Mouse (Mus musculus) adrenal gland, postnatal 14 days (tissue): ENCODE measurements around the gene Rmnd5a. TPM values are rescaled to one million over a fixed set of nuclear protein-coding genes. Genes with fewer than 3 reads are reported as not detected.

ENCODE experiments used
- DNase-seq: peaks from one replicate; pipeline ENCODE4 v3.0.0; 2021; ENCODE audit warnings: mixed read lengths
- total RNA-seq: library from RNA; stranded (reverse); gene quantifications from 2 replicates; pipeline ENCODE4 v1.2.3, GENCODE M21; 2021

Rmnd5a gene
- total RNA-seq, 1 experiment from 2014 or later: 78.7 TPM

- no peak for DNase-seq
Observed at GRCm38 (mm10) chr6:71442130-71442529, 1.7 kb upstream of the Rmnd5a start.

GRCm38 (mm10) chr6:71441251-71441580 lies 779 bp upstream of the Rmnd5a start:
- no peak for DNase-seq

GRCm38 (mm10) chr6:71440217-71440491 lies 283 bp downstream of the Rmnd5a start:
- DNase-seq: no peak

GRCm38 (mm10) chr6:71439506-71440216 lies 776 bp downstream of the Rmnd5a start:
- DNase-seq: peak; percentile 77

- no peak for DNase-seq
Observed at GRCm38 (mm10) chr6:71438070-71438469, 2.4 kb downstream of the Rmnd5a start.

GRCm38 (mm10) chr6:71427996-71428725 lies 12.3 kb downstream of the Rmnd5a start:
- no peak for DNase-seq

- DNase-seq: no peak
Observed at GRCm38 (mm10) chr6:71425681-71426080, 14.8 kb downstream of the Rmnd5a start.

- peak; percentile 50 for DNase-seq
Observed at GRCm38 (mm10) chr6:71423116-71423515, 17.3 kb downstream of the Rmnd5a start.

GRCm38 (mm10) chr6:71422162-71422561 lies 18.3 kb downstream of the Rmnd5a start:
- DNase-seq: no peak

GRCm38 (mm10) chr6:71420848-71421247 lies 19.6 kb downstream of the Rmnd5a start:
- no peak for DNase-seq

GRCm38 (mm10) chr6:71418874-71419273 lies 21.6 kb downstream of the Rmnd5a start:
- peak; percentile 17 for DNase-seq

GRCm38 (mm10) chr6:71415446-71415845 lies 25.0 kb downstream of the Rmnd5a start:
- no peak for DNase-seq

- DNase-seq: peak; percentile 22
Observed at GRCm38 (mm10) chr6:71414624-71415023, 25.8 kb downstream of the Rmnd5a start.

- DNase-seq: peak; percentile 29
Observed at GRCm38 (mm10) chr6:71398829-71399609, 41.4 kb downstream of the Rmnd5a start.

GRCm38 (mm10) chr6:71396761-71397160 lies 43.7 kb downstream of the Rmnd5a start:
- no peak for DNase-seq

- no peak for DNase-seq
Observed at GRCm38 (mm10) chr6:71396016-71396415, 44.4 kb downstream of the Rmnd5a start.

- DNase-seq: no peak
Observed at GRCm38 (mm10) chr6:71390496-71390895, 49.9 kb downstream of the Rmnd5a start.

GRCm38 (mm10) chr6:71381654-71382053 lies 58.8 kb downstream of the Rmnd5a start:
- no peak for DNase-seq

- DNase-seq: no peak
Observed at GRCm38 (mm10) chr6:71376711-71377110, 63.7 kb downstream of the Rmnd5a start.

- no peak for DNase-seq
Observed at GRCm38 (mm10) chr6:71374921-71375320, 65.5 kb downstream of the Rmnd5a start.

GRCm38 (mm10) chr6:71374311-71374829 lies 66.1 kb downstream of the Rmnd5a start:
- DNase-seq: no peak

- DNase-seq: no peak
Observed at GRCm38 (mm10) chr6:71373249-71373775, 67.1 kb downstream of the Rmnd5a start, which contains the start of gene Cd8a. Cd8a (plus strand) TSS chr6:71373427.
